Mouse (Mus musculus) liver, embryonic 14.5 days (tissue): Measurements from ENCODE around the gene Fbxo34. TPM values are rescaled to one million over a fixed set of nuclear protein-coding genes. Genes with fewer than 3 reads are reported as not detected.
A peak's percentile ranks its signal among the peaks of the same experiment; 100 is the strongest.

Source experiments
- ATAC-seq: fragments of 200-750 bp; cut with Nextera tagmentation; 2 replicates; pipeline ENCODE4 v1.8.0; 2017; ENCODE audit warnings: moderate number of reproducible peaks, mild to moderate bottlenecking, moderate library complexity; ENCODE audit not compliant: insufficient read depth
- DNase-seq, 3 experiments: peaks; one replicate each; pipeline ENCODE4 v3.0.0-alpha.2; 2012 to 2013; ENCODE audit warnings: low read depth in 3 of 3, low spot score in 3 of 3
- H3K27ac ChIP-seq: fragments of 300-500 bp; sonication (generic); 2 replicates; pipeline ENCODE4 v1.5.1; 2014; ENCODE audit warnings: moderate library complexity, mild to moderate bottlenecking, control low read depth, inconsistent platforms
- H3K27me3 ChIP-seq: fragments of 300-500 bp; sonication (generic); 2 replicates; pipeline ENCODE4 v1.6.1; 2014; ENCODE audit warnings: mild to moderate bottlenecking, low read length, moderate library complexity; ENCODE audit not compliant: control insufficient read depth, insufficient read depth
- H3K36me3 ChIP-seq: fragments of 300-500 bp; sonication (generic); replicated peaks from 2 replicates; pipeline ENCODE4 v1.6.1; 2014; ENCODE audit warnings: low read depth; ENCODE audit not compliant: control insufficient read depth, insufficient read depth
- H3K4me1 ChIP-seq, 2 experiments: fragments of 200-500 bp in 1 of 2; fragments of 300-500 bp in 1 of 2; sonication (generic) in 1 of 2; replicated peaks; 2 replicates each; pipeline ENCODE4 v1.6.1; 2012 to 2014; ENCODE audit warnings: antibody characterized with exemption in 1 of 2, inconsistent platforms in 1 of 2, low read length in 1 of 2; ENCODE audit not compliant: control insufficient read depth in 2 of 2, insufficient read depth in 2 of 2
- H3K4me2 ChIP-seq: fragments of 300-500 bp; sonication (generic); 2 replicates; pipeline ENCODE4 v1.6.1; 2014; ENCODE audit warnings: low read depth, mild to moderate bottlenecking, control low read depth, moderate library complexity
- H3K4me3 ChIP-seq, 2 experiments: fragments of 200-500 bp in 1 of 2; fragments of 300-500 bp in 1 of 2; sonication (generic) in 1 of 2; 2 replicates each; pipeline ENCODE4 v1.5.1; 2012 to 2014; ENCODE audit warnings: low read depth in 2 of 2, low read length in 2 of 2, mild to moderate bottlenecking in 2 of 2, control low read depth in 1 of 2, inconsistent platforms in 1 of 2, moderate library complexity in 1 of 2; ENCODE audit not compliant: insufficient read depth in 1 of 2
- H3K9ac ChIP-seq: fragments of 300-500 bp; sonication (generic); replicated peaks from 2 replicates; pipeline ENCODE4 v1.6.1; 2014; ENCODE audit warnings: mild to moderate bottlenecking, control low read depth, moderate library complexity
- H3K9me3 ChIP-seq: fragments of 300-500 bp; sonication (generic); 2 replicates; pipeline ENCODE4 v1.6.1; 2016; ENCODE audit warnings: low read length, mixed read lengths; ENCODE audit not compliant: control insufficient read depth
- CTCF ChIP-seq: IDR thresholded peaks from 2 replicates; pipeline ENCODE4 v1.5.1; 2016; ENCODE audit warnings: antibody characterized with exemption, low read depth, control low read depth
- EP300 ChIP-seq: IDR thresholded peaks from 2 replicates; pipeline ENCODE4 v1.6.1; 2016; ENCODE audit warnings: antibody characterized with exemption, low read depth
- WGBS: fragments of 180-500 bp; shearing (Covaris S2); extraction: QIAGEN DNeasy Blood & Tissue Kit; methylation state at CpG from one replicate; pipeline ENCODE4 v1.1.7; 2014; ENCODE audit not compliant: insufficient replicate concordance; 5-methylcytosine and 5-hydroxymethylcytosine counted together
- polyA plus RNA-seq, 2 experiments: library from polyadenylated mRNA; depleted of rRNA in 1 of 2; stranded (reverse) in 1 of 2; unstranded in 1 of 2; fragments of >200 nt; fragmentation: Nextera tagmentation in 1 of 2; extraction: Ambion mirVana in 1 of 2; gene quantifications; 2 replicates each; pipeline versions ENCODE4 v1.2.1 to v1.2.3; 2012 to 2014

The Fbxo34 gene
- polyA plus RNA-seq, 2 experiments = 24.4 to 33.4 TPM

DNA sequence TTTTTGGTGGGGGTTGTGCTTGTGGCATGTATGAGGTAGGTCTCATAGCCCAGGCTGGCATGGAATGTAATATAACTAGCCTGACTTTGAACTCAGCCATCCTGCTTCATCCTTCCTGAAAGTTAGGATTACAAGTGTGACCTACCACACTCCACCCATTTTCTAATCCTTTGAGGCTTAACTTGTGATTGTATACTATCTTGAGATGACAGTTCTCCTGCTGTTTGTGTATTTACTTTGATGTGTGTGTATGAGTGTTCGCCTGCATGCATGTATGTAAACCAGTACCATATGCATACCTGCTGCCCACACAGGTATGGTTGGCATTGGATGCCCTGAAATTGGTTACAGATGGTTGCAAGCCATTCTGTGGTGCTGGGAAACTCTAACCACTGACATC is 71.4 kb downstream of the Fbxo34 start:
- Histone ChIP-seq H3K4me1 (peaks cover 74 to 77% of the 10 kb centered on the region in 2 experiments), H3K27me3 (no peaks in the 10 kb centered on the region), H3K36me3 (peaks cover 3% of the 10 kb centered on the region), H3K9me3 (no peaks in the 10 kb centered on the region), H3K27ac (peak overlapping the region; percentile 99), H3K9ac (peak overlapping the region; percentile 79), H3K4me3 (no peak overlapping the region), H3K4me2 (peak overlapping the region; percentile 78)
- TF ChIP-seq CTCF (no peak), EP300 (peak; percentile 41)
- ATAC-seq = peak; percentile 45
- no peak for DNase-seq
- WGBS = 37% methylated on average over 1 of the region's 1 CpGs

DNA sequence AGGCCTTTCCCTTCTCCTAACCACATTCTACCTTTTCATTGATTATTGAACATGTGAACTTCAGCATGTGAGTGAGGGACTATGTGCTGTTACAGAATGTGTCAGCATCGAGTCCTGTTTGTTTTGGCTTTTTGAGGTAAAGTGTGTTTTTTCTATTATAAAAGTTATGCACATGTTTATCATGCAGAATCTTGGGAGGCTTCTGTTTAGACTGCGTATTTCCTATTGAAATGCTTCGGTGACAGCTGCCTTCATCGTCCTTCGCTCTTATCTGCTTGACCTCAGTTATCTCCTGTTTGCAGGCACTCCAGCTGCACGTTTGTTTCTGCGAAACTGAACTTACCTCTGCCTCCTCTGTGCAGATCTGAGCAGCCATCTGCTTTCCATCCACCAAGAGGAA is 72.1 kb downstream of the Fbxo34 start:
- ATAC-seq (peak; percentile 94), DNase-seq (peak; percentile 86 to 90 (median 88))
- WGBS = 9% methylated on average over 7 of the region's 7 CpGs
- H3K27ac ChIP-seq = peak overlapping the region; percentile 99
- H3K9me3 ChIP-seq = no peaks in the 10 kb centered on the region
- H3K9ac ChIP-seq = peak overlapping the region; percentile 79
- H3K4me2 ChIP-seq = peak overlapping the region; percentile 78
- H3K27me3 ChIP-seq = no peaks in the 10 kb centered on the region
- TF ChIP-seq EP300 (peak; percentile 99), CTCF (no peak)
- peak overlapping the region; percentile 10 to 34; a peak in 2 of 4 replicates for H3K4me3 ChIP-seq
- H3K36me3 ChIP-seq = peaks cover 8% of the 10 kb centered on the region
- peaks cover 75 to 78% of the 10 kb centered on the region in 2 experiments for H3K4me1 ChIP-seq

DNA sequence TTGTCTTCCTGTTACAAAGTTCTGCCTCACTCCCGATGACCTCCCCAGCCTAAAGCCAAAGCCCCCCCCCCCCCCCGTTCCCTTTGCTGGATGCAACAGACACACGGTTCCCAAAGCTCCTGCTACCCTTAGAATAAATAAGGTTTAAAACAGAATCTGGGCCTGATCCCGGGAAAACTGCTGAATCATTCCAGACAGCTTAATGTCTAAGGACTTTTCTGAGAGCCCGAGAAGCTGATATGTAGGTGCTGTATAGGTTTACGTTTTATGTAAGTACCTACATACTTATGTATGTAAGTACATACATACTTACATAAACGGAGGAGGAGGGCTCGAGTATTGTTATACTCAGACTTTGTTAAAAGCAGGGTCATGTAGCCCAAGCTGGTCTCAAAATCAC is 75.2 kb downstream of the Fbxo34 start:
- 59% methylated on average over 8 of the region's 8 CpGs for WGBS
- H3K9me3 ChIP-seq = no peaks in the 10 kb centered on the region
- H3K4me1 ChIP-seq = peaks cover 69 to 70% of the 10 kb centered on the region in 2 experiments
- ATAC-seq = no peak
- no peak overlapping the region; the same call in none of the 2 replicates for H3K9ac ChIP-seq
- no peak overlapping the region for H3K4me3 ChIP-seq
- TF ChIP-seq CTCF = no peak
- no peak for TF ChIP-seq EP300
- peaks cover 20% of the 10 kb centered on the region for H3K36me3 ChIP-seq
- peak overlapping the region; percentile 10 for H3K27ac ChIP-seq
- peak overlapping the region; percentile 1; the same call in 1 of the 2 replicates for H3K4me2 ChIP-seq
- no peak for DNase-seq
- no peaks in the 10 kb centered on the region for H3K27me3 ChIP-seq

DNA sequence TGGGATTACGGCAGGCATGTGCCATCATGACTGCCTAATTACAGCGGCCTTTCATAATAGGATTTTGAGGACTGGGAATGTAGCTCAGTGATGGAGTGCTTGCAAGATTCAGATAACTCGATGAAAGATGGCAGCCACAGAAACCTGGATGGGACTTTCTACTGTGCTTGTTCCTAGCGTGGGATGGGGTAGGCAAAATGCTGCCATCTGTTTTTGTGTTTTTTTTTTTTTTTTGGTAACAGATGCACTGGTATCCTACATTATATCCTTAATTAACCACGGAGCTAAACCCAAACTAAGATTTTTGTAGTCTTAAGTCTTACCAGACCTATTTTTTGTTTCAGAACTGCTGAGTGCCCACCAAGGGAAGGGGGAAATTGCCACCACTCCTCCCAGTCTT is 75.6 kb downstream of the Fbxo34 start:
- TF ChIP-seq EP300 (no peak), CTCF (no peak)
- Histone ChIP-seq H3K27me3 (no peaks in the 10 kb centered on the region), H3K36me3 (peaks cover 24% of the 10 kb centered on the region), H3K4me3 (no peak overlapping the region), H3K4me2 (0 out of 2 replicates have a peak overlapping the region, but pooled peaks have one; percentile 1), H3K4me1 (peaks cover 64 to 65% of the 10 kb centered on the region in 2 experiments), H3K9ac (no peak overlapping the region; the same call in 1 of the 2 replicates), H3K9me3 (no peaks in the 10 kb centered on the region), H3K27ac (peak overlapping the region; percentile 94)
- 84% methylated on average over 5 of the region's 5 CpGs for WGBS
- DNase-seq (no peak), ATAC-seq (no peak)

DNA sequence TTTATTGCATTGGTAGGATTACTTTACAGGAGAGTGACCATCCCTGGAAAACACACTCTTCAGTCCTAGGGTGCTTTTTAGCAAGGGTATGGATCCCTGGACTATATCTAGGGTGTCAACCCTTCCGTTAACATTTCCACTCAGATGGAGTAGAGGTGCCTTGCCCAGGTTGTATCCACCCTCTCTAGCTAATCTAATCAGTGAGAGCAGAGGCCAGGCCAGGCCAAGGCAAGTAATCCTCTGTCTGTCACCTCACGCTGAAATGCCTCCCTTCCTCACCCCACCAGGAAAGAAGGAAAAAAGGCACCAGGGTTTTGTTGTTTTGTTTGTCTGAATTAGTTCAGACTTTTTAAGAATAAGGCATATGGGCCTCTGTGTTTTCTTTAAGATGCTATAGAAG is 77.6 kb downstream of the Fbxo34 start:
- H3K4me1 ChIP-seq = peaks cover 56 to 57% of the 10 kb centered on the region in 2 experiments
- H3K36me3 ChIP-seq = peaks cover 34% of the 10 kb centered on the region
- no peaks in the 10 kb centered on the region for H3K27me3 ChIP-seq
- ATAC-seq (peak; percentile 93), DNase-seq (peak; percentile 67 to 77 (median 68))
- no peak for TF ChIP-seq CTCF
- TF ChIP-seq EP300 = peak; percentile 82
- peak overlapping the region in 1 of 2 experiments; percentile 27; a peak in 2 of 4 replicates for H3K4me3 ChIP-seq
- H3K4me2 ChIP-seq = peak overlapping the region; percentile 68
- 16% methylated on average over 2 of the region's 2 CpGs for WGBS
- H3K27ac ChIP-seq = peak overlapping the region; percentile 94
- H3K9ac ChIP-seq = peak overlapping the region; percentile 55
- H3K9me3 ChIP-seq = no peaks in the 10 kb centered on the region
